Mouse (Mus musculus) hindbrain, embryonic 12.5 days (tissue): Measurements from ENCODE around the gene Rock2. TPM values are rescaled to one million over a fixed set of nuclear protein-coding genes. Genes with fewer than 3 reads are reported as not detected.
A peak's percentile ranks its signal among the peaks of the same experiment; 100 is the strongest.

Experiments
- ATAC-seq: fragments of 200-750 bp; cut with Nextera tagmentation; 2 replicates; pipeline ENCODE4 v1.8.0; 2017; ENCODE audit warnings: moderate TSS enrichment; ENCODE audit not compliant: low FRiP score
- H3K27ac ChIP-seq: fragments of 300-500 bp; sonication (generic); 2 replicates; pipeline ENCODE4 v1.5.1; 2016; ENCODE audit warnings: mild to moderate bottlenecking
- H3K27me3 ChIP-seq: fragments of 300-500 bp; sonication (generic); 2 replicates; pipeline ENCODE4 v1.6.1; 2016; ENCODE audit warnings: mild to moderate bottlenecking
- H3K36me3 ChIP-seq: fragments of 300-500 bp; sonication (generic); 2 replicates; pipeline ENCODE4 v1.6.1; 2016; ENCODE audit warnings: mild to moderate bottlenecking
- H3K4me1 ChIP-seq: fragments of 300-500 bp; sonication (generic); 2 replicates; pipeline ENCODE4 v1.6.1; 2016
- H3K4me2 ChIP-seq: fragments of 300-500 bp; sonication (generic); replicated peaks from 2 replicates; pipeline ENCODE4 v1.6.1; 2016; ENCODE audit warnings: mild to moderate bottlenecking
- H3K4me3 ChIP-seq: fragments of 300-500 bp; sonication (generic); 2 replicates; pipeline ENCODE4 v1.5.1; 2016; ENCODE audit warnings: mild to moderate bottlenecking
- H3K9ac ChIP-seq: fragments of 300-500 bp; sonication (generic); 2 replicates; pipeline ENCODE4 v1.6.1; 2016; ENCODE audit warnings: mild to moderate bottlenecking, moderate library complexity
- H3K9me3 ChIP-seq: fragments of 300-500 bp; sonication (generic); replicated peaks from 2 replicates; pipeline ENCODE4 v1.6.1; 2016; ENCODE audit warnings: mild to moderate bottlenecking
- WGBS: fragments of 180-500 bp; shearing (Covaris S2); methylation state at CpG from one replicate; pipeline ENCODE4 v1.1.7; 2016; 5-methylcytosine and 5-hydroxymethylcytosine counted together
- polyA plus RNA-seq: library from polyadenylated mRNA; unstranded; fragments of >200 nt; fragmentation: Nextera tagmentation; extraction: Ambion mirVana; gene quantifications from 2 replicates; pipeline ENCODE4 v1.2.1, GENCODE M21; 2016

Rock2 gene
- polyA plus RNA-seq, 1 experiment from 2014 or later = 25.6 TPM

- Histone ChIP-seq H3K4me3 (peak overlapping the region; percentile 87), H3K4me1 (peaks cover 23% of the 10 kb centered on the region), H3K27ac (peak overlapping the region; percentile 97), H3K9ac (peak overlapping the region; percentile 93), H3K9me3 (no peaks in the 10 kb centered on the region), H3K4me2 (peak overlapping the region; percentile 88), H3K36me3 (no peaks in the 10 kb centered on the region), H3K27me3 (no peaks in the 10 kb centered on the region)
- ATAC-seq = no peak
- WGBS = 8% methylated on average over 18 of the region's 18 CpGs
Observed at GRCm38 (mm10) chr12:16893656-16894395, 869 bp upstream of the Rock2 start.

- Histone ChIP-seq H3K4me3 (peak overlapping the region; percentile 87), H3K4me1 (peaks cover 23% of the 10 kb centered on the region), H3K4me2 (peak overlapping the region; percentile 88), H3K27ac (peak overlapping the region; percentile 97), H3K9me3 (no peaks in the 10 kb centered on the region), H3K27me3 (no peaks in the 10 kb centered on the region), H3K9ac (peak overlapping the region; percentile 93), H3K36me3 (no peaks in the 10 kb centered on the region)
- ATAC-seq = peak; percentile 74
- under 1% methylated on average over 40 of the region's 41 CpGs for WGBS
Observed at GRCm38 (mm10) chr12:16895221-16895928, 680 bp downstream of the Rock2 start.

GRCm38 (mm10) chr12:16896073-16896789, 1.5 kb downstream of the Rock2 start:
- Histone ChIP-seq H3K27me3 (no peaks in the 10 kb centered on the region), H3K4me3 (peak overlapping the region; percentile 87), H3K9me3 (no peaks in the 10 kb centered on the region), H3K27ac (no peak overlapping the region), H3K36me3 (no peaks in the 10 kb centered on the region), H3K4me1 (peaks cover 26% of the 10 kb centered on the region), H3K9ac (peak overlapping the region; percentile 93), H3K4me2 (peak overlapping the region; percentile 88)
- ATAC-seq = no peak
- WGBS = 25% methylated on average over 8 of the region's 8 CpGs

- Histone ChIP-seq H3K27ac (no peak overlapping the region), H3K4me2 (0 out of 2 replicates have a peak overlapping the region, but pooled peaks have one; percentile 88), H3K9ac (no peak overlapping the region), H3K4me3 (no peak overlapping the region), H3K9me3 (no peaks in the 10 kb centered on the region), H3K27me3 (no peaks in the 10 kb centered on the region), H3K36me3 (no peaks in the 10 kb centered on the region), H3K4me1 (peaks cover 26% of the 10 kb centered on the region)
- ATAC-seq = no peak
- 78% methylated on average over 2 of the region's 2 CpGs for WGBS
Observed at GRCm38 (mm10) chr12:16897225-16897624, 2.5 kb downstream of the Rock2 start.

- no peaks in the 10 kb centered on the region for H3K27me3 ChIP-seq
- no peak overlapping the region for H3K27ac ChIP-seq
- H3K4me1 ChIP-seq = peaks cover 26% of the 10 kb centered on the region
- H3K36me3 ChIP-seq = no peaks in the 10 kb centered on the region
- ATAC-seq = no peak
- no peak overlapping the region for H3K9ac ChIP-seq
- no peaks in the 10 kb centered on the region for H3K9me3 ChIP-seq
- no peak overlapping the region for H3K4me3 ChIP-seq
- WGBS = 57% methylated on average over 2 of the region's 2 CpGs
- H3K4me2 ChIP-seq = no peak overlapping the region
Observed at GRCm38 (mm10) chr12:16898221-16898620, 3.5 kb downstream of the Rock2 start.

- Histone ChIP-seq H3K27ac (no peak overlapping the region), H3K4me3 (no peak overlapping the region), H3K36me3 (no peaks in the 10 kb centered on the region), H3K9ac (no peak overlapping the region), H3K4me1 (peaks cover 24% of the 10 kb centered on the region), H3K27me3 (no peaks in the 10 kb centered on the region), H3K9me3 (no peaks in the 10 kb centered on the region), H3K4me2 (no peak overlapping the region)
- no peak for ATAC-seq
Observed at GRCm38 (mm10) chr12:16898790-16899189, 4.1 kb downstream of the Rock2 start.

GRCm38 (mm10) chr12:16900625-16901222, 6.0 kb downstream of the Rock2 start:
- H3K9me3 ChIP-seq = no peaks in the 10 kb centered on the region
- no peaks in the 10 kb centered on the region for H3K27me3 ChIP-seq
- H3K27ac ChIP-seq = no peak overlapping the region
- 68% methylated on average over 3 of the region's 3 CpGs for WGBS
- peaks cover 18% of the 10 kb centered on the region for H3K4me1 ChIP-seq
- no peaks in the 10 kb centered on the region for H3K36me3 ChIP-seq
- no peak for ATAC-seq
- H3K9ac ChIP-seq = no peak overlapping the region
- H3K4me3 ChIP-seq = no peak overlapping the region
- H3K4me2 ChIP-seq = no peak overlapping the region

GRCm38 (mm10) chr12:16903949-16904635, 9.4 kb downstream of the Rock2 start:
- H3K27me3 ChIP-seq = no peaks in the 10 kb centered on the region
- ATAC-seq = no peak
- H3K36me3 ChIP-seq = no peaks in the 10 kb centered on the region
- no peak overlapping the region for H3K4me3 ChIP-seq
- H3K4me1 ChIP-seq = 0 out of 2 replicates have a peak, but pooled peaks cover 3% of the 10 kb centered on the region
- H3K9me3 ChIP-seq = no peaks in the 10 kb centered on the region
- no peak overlapping the region for H3K9ac ChIP-seq
- WGBS = 84% methylated on average over 2 of the region's 2 CpGs
- no peak overlapping the region for H3K27ac ChIP-seq
- H3K4me2 ChIP-seq = no peak overlapping the region

- H3K9me3 ChIP-seq = no peaks in the 10 kb centered on the region
- H3K4me3 ChIP-seq = no peak overlapping the region
- 100% methylated on average over 1 of the region's 1 CpGs for WGBS
- no peaks in the 10 kb centered on the region for H3K4me1 ChIP-seq
- H3K36me3 ChIP-seq = no peaks in the 10 kb centered on the region
- no peak overlapping the region for H3K27ac ChIP-seq
- no peak overlapping the region for H3K4me2 ChIP-seq
- no peak for ATAC-seq
- no peak overlapping the region for H3K9ac ChIP-seq
- no peaks in the 10 kb centered on the region for H3K27me3 ChIP-seq
Observed at GRCm38 (mm10) chr12:16907282-16907846, 12.7 kb downstream of the Rock2 start.

- Histone ChIP-seq H3K36me3 (no peaks in the 10 kb centered on the region), H3K9me3 (no peaks in the 10 kb centered on the region), H3K9ac (no peak overlapping the region), H3K4me3 (no peak overlapping the region), H3K4me1 (no peaks in the 10 kb centered on the region), H3K27ac (no peak overlapping the region), H3K27me3 (no peaks in the 10 kb centered on the region), H3K4me2 (no peak overlapping the region)
- 95% methylated on average over 1 of the region's 1 CpGs for WGBS
- ATAC-seq = no peak
Observed at GRCm38 (mm10) chr12:16907953-16908648, 13.4 kb downstream of the Rock2 start.

- Histone ChIP-seq H3K27me3 (no peaks in the 10 kb centered on the region), H3K4me1 (no peaks in the 10 kb centered on the region), H3K36me3 (no peaks in the 10 kb centered on the region), H3K4me2 (no peak overlapping the region), H3K9me3 (no peaks in the 10 kb centered on the region), H3K9ac (no peak overlapping the region), H3K27ac (no peak overlapping the region), H3K4me3 (no peak overlapping the region)
- ATAC-seq = no peak
- WGBS = 88% methylated on average over 2 of the region's 3 CpGs
Observed at GRCm38 (mm10) chr12:16911524-16911923, 16.8 kb downstream of the Rock2 start.
